Mouse (Mus musculus): ENCODE results near the gene Blmh.
A peak's percentile ranks its signal among the peaks of the same experiment; 100 is the strongest.

Blmh gene

DNA sequence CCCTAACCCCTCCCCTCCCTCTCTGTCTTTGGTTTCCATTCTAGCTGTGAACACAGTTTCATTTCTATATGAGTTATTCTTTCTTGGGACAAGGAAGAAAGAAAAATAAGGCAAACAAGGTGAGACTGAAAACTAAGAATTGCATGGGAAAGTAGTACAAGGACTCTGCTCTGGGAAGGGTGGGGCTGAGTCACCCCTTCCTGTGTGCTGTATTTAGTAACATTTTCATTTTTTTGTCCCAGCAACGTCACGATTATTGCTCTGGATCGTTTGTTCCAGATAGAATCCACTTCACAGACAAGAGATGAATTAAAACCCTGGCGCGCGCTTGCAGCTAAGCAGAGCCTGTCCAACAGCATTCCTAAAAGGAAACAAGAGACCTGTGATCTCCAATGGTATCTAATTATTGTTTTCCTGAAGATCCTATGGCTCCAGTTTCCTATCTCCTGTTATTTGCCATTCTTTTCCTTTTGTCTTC lies at the start of gene Blmh:
Blmh (plus strand) TSS at position 51 of the 478 bp plus-strand sequence.
- no peak for DNase-seq

DNA sequence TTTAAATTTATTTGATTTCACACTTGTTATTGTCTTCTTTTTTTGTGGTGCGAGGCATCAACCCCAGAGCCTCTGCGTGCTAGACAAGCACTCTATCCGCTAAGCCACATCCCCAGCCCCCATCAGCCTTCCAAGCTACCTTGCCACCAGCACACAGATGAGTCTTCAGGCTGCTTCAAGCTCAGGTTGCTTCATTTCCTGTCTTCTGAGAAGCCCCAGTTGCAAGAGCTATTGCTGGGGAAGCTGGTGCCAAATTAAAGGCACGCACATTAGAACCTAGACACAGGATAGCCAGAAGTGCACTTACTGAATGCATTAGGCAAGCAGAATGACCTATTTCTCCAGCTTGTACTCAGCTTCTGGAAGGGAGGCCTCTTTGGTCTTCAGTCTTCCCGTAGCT lies 44.8 kb upstream of the Blmh start:
- DNase-seq, result peak; percentile 16 to 28

DNA sequence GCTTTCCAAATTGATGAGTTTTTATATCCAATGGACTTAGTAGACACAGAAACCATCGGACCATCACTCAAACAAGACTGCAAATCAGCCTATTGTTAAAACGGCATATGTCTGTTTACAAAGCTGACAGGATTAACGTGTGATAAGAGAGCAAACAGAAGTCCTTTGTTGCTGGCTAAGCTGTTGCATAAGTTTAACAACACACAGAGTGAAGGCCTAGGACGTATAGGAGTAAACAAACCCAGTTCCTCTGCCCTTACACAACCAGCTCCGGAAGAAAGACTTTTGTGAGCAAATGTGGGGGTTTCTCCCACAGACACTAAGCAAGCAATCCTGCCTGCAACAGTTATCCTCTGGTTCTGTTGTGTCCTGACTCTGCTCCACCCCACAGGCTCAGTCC lies 40.2 kb upstream of the Blmh start:
- no peak for DNase-seq

DNA sequence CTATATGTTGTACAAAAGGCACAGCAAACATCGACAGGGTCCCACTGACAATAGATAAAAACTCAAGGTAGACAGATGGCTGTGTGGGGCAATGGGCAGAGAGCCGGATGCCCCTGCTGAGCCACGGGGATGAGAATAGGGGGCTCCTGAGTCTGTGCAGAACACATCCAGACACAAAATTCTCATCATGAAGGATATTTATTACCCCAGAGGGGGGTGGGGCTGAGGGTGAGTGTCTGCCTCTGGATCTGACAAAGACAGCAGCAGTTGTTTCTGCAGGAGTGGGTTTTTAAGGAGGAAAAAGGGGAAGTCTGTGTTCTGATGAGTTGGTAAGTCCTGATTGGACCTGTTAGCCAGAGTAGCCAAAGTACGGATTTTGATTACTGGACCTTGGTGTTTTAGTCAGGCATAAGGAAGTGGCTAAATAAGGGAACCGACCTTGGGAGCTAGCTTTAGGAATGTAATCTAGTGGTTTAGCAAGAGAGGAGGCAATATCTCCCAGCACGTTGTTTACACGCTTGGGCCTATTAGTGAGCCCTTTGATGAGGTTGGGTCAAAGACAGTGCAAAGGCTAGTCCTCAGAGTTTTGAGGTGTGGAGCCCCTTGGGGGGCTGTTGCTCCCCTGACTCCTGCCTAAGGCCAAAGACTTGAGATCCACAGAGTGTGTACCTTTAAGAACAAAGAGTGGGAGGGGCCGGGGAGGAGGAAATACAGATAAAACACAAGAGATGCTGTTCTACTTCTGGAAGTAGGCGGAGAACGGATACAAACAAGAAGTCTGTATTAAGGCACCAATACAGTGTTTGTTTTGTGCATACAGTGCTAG lies 35.1 kb upstream of the Blmh start:
- peak in 1 of 2 experiments; percentile 20 for DNase-seq

DNA sequence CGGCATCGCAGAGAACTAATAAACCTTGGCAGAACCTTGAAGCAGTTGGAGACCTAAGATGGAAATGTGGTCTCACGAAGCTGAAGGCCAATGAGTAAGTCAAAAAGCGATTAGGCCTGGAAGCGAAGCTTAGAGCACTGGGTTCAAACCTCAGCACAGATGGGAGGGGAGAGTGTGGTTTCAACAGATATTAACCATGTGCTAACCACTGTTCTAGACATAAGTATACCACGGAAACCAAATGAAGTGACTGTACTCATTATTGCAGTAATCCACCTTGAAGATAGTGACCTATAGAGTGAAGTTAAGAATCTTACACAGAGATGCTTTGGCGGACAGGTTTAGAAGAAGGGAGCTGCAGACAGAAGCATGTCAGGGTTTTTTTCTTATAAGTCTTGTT lies 33.4 kb upstream of the Blmh start:
- DNase-seq, result no peak

DNA sequence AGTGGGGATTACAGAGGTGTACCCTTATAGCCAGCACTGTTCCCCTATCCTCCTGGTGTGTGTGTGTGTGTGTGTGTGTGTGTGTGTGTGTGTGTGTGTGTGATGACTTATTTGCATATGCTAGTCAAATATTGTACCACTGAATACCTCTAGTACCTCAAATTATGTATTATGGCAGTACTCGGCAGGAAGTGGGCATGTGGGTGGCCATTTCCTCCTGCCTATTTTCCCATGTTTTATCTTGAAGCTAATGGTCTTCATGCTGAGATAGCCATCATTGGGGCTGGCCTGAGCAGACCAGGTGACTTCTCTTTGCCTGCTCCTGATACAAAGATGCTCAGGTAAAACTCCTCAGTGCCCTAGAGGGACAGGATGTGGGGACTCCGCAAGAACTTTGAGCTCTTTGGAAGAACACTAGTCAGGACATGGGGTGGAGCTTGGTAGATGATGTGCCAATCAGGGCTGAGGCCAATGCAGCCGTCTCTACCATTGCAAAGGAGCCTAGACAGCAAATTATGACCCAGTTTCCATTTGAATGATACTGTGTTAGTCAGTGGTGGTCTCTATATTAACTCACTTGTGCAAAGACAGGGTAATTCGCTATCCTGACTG lies 32.8 kb upstream of the Blmh start:
- DNase-seq, result no peak

DNA sequence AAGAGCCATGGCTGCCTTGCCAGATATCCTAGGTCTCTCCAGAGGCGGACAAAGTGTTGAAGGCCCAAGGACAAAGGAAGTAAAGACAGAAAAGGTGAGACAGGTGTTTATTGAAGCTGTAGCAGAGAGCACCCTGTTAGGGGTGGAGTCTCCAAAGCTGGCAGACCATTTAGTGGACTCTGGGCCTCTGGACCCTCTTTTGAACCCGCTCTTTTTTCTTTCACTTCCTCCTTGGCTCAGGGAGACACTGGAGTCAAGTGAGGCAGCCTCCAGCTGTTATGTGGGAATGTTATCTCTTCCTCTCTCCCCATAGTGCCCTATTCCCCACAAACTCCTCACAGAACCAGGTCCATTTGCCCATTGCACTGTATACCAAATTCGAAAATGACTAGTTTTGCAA lies 31.6 kb upstream of the Blmh start:
- no peak for DNase-seq

DNA sequence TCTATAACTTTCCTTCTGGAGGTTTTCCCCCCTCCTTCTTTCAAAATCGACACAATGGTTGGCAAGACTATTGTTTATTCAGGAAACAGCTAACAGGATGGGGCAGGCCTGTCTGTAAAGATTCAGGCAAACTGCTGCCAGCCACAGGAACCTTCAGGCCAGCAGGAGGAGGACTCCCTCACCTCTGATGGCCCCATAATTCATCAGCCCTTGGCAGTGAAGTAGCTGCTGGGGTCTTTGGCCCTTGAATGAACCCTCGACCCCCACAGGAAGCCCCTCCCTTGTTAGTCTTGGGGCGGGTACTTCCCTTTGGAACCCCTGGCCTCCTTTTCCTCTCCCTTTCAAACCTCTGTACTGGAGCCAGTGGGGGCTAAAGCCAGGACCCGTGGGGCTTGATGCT lies 31.0 kb upstream of the Blmh start:
- no peak for DNase-seq

DNA sequence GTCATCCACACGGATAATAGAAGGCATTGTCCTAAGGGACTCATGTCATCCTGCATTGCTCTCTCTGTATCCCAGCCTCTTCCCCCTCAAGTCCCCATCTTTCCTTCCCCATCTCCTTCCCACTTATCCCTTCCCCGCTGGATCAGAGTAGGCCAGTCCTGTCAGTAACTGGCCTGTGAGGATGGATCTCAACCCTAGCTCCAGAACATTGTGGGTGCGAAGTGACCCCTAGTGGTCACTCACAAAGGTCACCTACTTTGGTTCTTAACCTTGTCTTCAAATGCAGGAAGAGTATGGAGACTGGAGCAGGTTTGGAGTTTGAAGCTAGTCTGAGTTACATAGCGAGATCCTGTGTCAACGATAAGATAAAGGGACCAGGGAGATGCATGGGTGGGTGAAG lies 30.4 kb upstream of the Blmh start:
- no peak for DNase-seq

DNA sequence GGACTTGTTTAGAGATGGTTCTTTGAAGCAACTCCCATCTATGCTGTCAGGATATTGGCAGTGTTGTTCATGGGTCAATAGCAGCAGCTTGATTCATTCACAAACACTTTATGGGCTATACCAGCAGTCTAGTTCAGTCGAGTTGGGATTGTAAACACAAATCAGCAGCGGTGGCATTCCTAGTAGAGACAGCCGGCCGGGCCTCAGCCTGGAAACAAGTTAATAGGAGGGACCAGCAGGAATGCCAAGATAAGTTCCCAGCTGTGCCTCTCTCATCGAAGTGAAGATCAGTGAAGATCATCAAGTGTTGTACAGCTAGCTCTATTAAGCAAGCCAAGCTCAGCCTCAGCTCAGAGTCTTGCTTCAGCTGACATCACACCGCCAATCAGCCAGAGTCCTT lies 28.2 kb upstream of the Blmh start:
- no peak for DNase-seq

DNA sequence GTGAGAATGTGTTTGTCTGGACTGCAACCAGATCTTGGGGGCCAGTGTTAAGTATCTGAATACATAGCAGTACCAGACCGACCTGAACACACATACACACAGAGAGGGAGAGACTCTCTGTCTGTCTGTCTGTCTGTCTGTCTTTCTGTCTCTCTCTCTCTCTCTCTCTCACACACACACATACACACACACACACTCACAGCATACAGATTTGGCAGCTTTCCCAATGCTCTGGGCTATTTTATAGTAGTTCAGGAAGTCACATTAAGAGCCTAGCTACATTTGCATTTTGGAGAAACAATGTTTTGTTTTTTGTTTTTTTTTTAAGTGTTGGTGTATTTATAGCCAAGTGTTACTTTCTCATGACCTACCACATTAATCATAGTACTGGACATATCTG lies 27.5 kb upstream of the Blmh start:
- no peak for DNase-seq

DNA sequence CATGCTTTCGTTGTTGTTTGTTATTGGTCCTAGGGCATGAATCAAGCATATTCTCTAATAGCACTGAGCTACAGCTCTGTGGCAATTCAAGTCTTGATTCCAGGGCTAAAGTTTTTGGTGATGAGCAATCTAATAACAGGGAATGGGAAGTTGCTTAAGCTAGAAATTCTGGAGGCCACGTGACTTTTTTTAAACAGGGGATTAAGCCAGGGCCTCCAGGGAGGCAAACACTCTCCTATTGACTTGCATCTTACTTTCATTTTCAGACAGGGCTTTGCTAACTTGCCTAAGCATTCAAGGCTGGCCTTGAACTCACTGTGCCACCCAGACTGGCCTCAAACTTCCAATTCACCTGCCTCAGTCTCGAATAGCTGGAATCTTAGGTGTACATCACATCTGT lies 26.7 kb upstream of the Blmh start:
- no peak for DNase-seq

DNA sequence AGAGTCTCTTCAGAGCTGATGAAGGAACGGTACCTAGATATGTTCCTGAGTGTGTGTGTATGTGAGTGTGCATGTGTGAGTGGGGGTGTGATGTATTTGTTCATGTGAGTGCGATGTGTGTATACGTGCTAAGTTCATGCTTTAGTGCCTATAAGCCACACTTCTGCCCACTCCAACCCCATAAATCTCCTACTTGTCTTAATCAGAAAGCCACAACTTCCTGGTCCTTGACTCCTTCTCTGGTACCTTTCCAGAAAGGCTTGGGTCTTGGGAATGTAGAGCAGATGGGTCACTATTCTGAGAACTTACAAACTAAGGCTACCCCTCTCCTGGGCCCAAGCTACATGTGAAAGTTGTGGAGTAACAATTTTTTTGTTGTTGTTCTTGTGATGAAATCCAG lies 25.9 kb upstream of the Blmh start:
- no peak for DNase-seq

DNA sequence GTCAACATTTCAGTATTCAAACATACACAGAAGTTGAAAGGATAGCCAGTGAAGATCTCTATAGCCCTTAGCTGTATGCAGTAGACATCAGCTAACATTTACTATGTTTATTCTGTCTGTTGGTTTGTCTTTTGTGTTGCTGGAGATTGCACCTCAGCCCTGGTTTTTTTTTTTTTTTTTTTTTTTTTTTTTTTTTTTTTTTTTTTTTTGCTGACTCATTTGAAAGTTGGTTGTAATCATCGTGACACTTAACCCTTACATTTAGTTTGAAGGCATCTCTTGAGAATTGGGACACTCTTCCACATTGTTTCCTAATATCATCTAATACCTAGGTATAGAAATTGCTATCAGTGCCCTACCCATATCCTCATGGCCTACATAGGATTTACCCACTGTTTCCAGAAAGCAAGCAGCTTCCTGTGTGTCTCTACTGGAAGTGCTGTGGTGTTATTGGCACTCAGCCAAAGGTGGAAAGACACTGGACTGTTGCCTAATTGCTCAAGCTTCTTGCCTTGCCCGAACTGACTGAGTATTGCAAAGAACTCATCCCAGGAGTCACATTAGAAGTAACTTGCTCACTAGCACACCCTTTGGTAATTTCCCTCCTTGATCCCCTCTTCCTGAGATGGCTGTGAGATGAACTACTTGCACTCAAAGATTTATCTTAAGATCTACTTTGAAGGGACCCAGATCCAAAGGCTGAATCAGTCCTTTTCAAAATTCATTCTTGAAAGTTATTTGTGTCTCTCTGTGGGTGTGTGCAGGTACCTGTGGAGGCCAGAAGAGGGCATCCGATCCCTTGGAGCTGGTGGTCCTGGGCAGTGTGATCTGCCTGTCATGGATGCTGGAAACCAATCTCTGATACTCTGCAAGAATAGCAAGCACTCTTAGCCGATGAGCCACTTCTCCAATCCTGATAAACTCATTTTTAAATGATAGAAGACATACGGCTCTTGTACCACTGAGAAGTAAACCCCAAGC lies 24.6 kb upstream of the Blmh start:
- no peak for DNase-seq

DNA sequence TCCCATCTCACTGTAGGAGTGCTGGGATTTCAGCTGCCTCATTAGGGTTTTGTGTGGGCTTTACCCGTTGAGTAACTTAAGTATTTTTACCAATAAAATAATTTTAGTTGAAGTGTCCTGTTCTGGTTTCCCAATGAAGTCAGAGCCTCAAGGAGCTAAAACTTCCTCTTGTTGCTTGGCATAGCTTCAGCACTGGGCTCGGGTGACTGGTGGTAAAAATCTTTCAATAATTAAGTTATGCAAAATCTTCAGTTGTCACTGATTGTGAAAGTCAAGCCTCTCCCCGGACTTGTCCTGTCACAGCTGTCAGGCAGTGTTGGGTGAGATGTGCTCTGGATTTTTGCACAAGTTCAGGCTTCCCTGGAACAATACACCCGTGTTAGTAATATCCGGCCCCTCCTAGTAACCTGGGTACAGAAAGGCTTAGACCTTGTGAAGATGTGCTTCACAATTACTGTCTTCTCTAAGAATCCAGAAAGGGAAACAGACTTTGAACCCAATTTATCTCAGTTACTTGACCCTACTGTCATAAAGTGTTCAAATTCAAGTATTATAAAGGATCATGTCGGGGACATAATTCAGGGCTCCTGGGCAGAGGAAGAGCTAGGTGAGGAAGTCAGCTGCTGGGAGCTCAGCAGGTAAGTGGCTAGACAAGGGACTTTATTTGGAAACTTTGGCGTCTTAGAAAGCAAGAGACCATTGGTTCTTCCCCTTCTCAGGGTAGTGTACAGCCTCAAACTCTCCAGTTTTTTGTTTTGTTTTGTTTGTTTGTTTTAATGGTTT lies 22.8 kb upstream of the Blmh start, which contains the start of gene Tmigd1:
Tmigd1 (plus strand) TSS at position 581 of the 783 bp plus-strand sequence.
- DNase-seq, result no peak

DNA sequence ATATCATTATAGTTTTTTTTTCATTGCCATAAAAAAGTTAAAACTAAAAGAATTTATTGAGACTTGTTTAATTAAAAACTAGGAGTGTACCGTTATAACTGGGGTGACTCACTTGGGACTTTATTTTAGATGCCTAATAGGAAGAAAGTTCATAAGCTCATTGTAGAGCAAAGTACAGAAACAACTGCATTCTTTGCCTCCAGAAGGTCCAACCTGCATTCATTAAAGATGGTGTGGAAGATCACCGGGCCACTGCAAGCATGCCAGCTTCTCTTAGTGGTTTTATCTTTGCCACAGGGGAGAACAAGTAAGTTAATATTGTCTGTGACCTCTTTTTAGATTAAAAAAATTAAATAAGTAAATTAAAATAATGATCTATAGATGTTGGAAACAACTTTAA lies 20.3 kb upstream of the Blmh start:
- no peak for DNase-seq

DNA sequence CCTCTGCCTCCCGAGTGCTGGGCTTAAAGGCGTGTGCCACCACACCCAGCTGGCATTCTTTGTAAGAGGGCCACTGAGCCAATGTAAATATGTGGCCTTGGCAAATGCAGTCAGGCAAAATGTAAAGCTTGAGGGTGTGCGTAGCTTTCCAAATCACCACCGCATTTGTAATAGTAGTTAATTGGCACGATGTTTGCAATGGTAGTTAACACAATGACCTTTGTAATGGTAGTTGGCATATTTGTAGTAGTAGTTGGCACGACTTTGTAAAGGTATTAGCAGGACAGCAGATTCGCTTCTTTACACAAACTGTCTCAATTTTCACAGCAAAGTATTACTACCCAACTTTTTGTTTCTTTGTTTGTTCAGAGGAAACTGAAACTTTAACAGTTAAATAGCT lies 16.0 kb upstream of the Blmh start:
- DNase-seq, result no peak

DNA sequence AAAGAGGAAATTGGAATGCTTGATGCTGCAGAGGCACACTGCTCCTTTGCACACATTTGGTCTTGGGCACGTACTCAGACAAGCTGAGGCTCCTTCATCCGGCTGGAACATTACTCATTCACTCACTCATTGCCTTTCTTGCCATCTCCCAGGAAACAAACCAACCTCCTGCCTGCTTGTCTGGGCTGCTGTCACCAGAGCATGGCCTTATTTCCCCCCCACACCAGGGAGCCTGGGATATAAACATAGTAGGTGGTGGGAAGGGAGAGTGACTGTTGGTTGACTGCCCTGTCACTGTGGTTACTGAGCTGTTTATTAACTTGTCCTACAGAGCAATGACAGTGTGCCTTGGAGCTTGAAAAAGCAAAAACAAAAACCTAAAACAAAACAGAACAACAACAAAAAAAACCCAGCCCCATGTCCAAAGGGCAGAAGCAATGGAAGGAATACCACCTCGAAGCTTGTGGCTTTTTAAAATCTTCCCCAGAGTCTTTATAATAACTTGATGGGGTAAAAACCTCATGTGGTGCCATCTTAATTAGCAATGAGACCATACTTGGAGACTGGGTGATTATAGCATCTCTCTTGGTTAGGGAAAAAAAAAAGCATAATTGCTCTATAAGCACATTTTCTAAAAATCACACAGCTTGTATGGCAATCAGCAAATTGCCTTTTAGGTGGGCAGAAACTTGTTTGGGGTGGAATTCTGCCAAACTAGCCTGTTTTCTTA lies 13.1 kb upstream of the Blmh start:
- no peak for DNase-seq

DNA sequence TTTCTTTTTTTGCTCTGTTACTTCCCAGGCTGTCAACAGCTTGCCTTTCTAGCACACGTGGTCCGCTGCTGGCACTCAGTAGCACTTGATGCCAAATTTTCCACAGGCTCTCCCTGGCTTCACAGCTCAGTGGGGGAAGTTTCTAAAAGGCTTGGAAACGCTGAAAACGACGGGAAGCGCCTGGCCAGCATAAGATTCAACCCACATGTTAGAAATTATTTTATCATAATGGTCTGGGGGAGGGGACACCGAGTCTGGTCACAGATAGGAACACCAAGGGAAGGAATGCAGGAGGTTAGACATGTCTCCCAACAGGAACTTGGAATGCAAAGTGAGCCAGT lies 12.6 kb upstream of the Blmh start:
- DNase-seq, result no peak

DNA sequence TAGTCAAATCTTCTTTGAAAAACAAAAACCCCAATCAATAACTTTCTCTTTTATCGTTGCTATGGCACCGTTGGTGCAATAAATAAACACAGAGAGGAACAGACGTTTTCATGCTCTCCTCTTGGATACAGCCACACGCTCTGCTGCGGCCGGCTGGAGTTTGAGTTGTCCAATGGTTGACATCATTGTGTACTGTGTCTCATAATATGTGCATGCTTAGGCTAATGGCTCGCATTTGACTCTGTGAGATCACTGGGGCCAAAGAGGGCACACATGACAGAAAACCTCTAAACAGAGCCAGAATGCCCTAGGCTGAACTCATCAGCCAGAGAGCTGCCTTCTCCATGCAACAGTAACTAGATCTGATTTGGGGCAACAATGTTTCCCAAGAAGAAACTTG lies 10.2 kb upstream of the Blmh start:
- DNase-seq, result no peak

DNA sequence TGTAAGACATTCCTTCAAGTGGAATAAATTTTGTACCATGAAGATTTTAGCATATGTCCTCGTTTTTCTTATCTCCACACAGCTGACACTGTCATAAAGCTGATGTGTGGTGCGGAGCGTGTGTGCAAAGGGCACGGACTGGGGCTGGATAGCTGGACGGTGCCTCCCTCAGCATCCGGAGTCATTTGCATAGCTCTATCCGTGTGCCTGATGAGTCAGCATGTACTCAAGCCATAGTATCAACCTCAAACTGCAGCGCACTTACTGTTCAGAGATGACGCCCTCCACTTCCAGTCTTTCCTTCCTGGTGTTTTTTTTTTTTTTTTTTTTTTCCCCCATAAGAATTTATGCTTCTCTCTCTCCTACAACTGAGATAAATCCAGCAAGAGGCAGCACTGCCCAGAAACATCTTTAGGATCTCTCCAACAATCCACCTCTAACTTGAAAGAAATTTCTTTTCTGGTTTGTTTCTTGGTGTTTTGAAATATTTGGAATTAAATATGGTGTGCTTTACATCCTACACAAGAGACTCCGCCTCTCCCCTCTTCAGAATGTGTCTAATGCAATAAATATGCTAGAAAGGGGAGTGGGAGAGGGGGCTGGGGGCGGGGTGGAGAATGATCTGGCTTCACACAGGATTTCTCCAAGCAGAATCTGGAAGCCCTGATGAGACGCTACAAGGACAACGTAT lies 7.9 kb upstream of the Blmh start:
- no peak for DNase-seq

Data from thymus, adult 18-20 months (tissue).